Mouse (Mus musculus) cerebellum, postnatal 36 days (tissue): ENCODE measurements around the gene Tifa.
A peak's percentile ranks its signal among the peaks of the same experiment; 100 is the strongest.

Experiments
- DNase-seq, 2 experiments: peaks; one replicate each; pipeline ENCODE4 v3.0.0; 2021 to 2022; ENCODE audit warnings: mixed read lengths in 2 of 2

Gene Tifa

GRCm38 (mm10) chr3:127827123-127827522, 37.5 kb downstream of the Tifa start:
- DNase-seq, result no peak

GRCm38 (mm10) chr3:127830183-127830582, 40.6 kb downstream of the Tifa start:
- no peak for DNase-seq

- no peak for DNase-seq
Measured at GRCm38 (mm10) chr3:127831079-127831478, 41.5 kb downstream of the Tifa start.

GRCm38 (mm10) chr3:127834040-127834439, 44.4 kb downstream of the Tifa start:
- no peak for DNase-seq

GRCm38 (mm10) chr3:127835594-127835993, 46.0 kb downstream of the Tifa start:
- DNase-seq, result no peak

GRCm38 (mm10) chr3:127836798-127837153, 47.2 kb downstream of the Tifa start:
- DNase-seq, result no peak

GRCm38 (mm10) chr3:127837154-127837865, 47.7 kb downstream of the Tifa start, which contains the start of gene Ap1ar:
TSS of gene Ap1ar (minus strand) at chr3:127837523.
- DNase-seq, result peak; percentile 96 to 97

- no peak for DNase-seq
Measured at GRCm38 (mm10) chr3:127837972-127838644, 48.5 kb downstream of the Tifa start.

- DNase-seq, result no peak
Measured at GRCm38 (mm10) chr3:127841926-127842325, 52.3 kb downstream of the Tifa start.

- no peak for DNase-seq
Measured at GRCm38 (mm10) chr3:127843324-127843940, 53.8 kb downstream of the Tifa start.

- no peak for DNase-seq
Measured at GRCm38 (mm10) chr3:127843941-127844327, 54.3 kb downstream of the Tifa start.

- no peak for DNase-seq
Measured at GRCm38 (mm10) chr3:127848088-127848808, 58.6 kb downstream of the Tifa start.

GRCm38 (mm10) chr3:127849922-127850321, 60.3 kb downstream of the Tifa start:
- no peak for DNase-seq

GRCm38 (mm10) chr3:127850776-127851646, 61.4 kb downstream of the Tifa start:
- no peak for DNase-seq

GRCm38 (mm10) chr3:127852722-127853121, 63.1 kb downstream of the Tifa start:
- no peak for DNase-seq

GRCm38 (mm10) chr3:127853431-127854206, 64.0 kb downstream of the Tifa start:
- peak; percentile 64 to 74 for DNase-seq

- no peak for DNase-seq
Measured at GRCm38 (mm10) chr3:127861340-127861739, 71.7 kb downstream of the Tifa start.

- no peak for DNase-seq
Measured at GRCm38 (mm10) chr3:127862479-127862878, 72.9 kb downstream of the Tifa start.

- no peak for DNase-seq
Measured at GRCm38 (mm10) chr3:127863571-127863970, 74.0 kb downstream of the Tifa start.

- DNase-seq, result no peak
Measured at GRCm38 (mm10) chr3:127864242-127864641, 74.6 kb downstream of the Tifa start.

- DNase-seq, result no peak
Measured at GRCm38 (mm10) chr3:127868046-127868758, 78.6 kb downstream of the Tifa start.
